Mouse (Mus musculus): ENCODE results near the gene Edil3. TPM values are rescaled to one million over a fixed set of nuclear protein-coding genes. Genes with fewer than 3 reads are reported as not detected.
"Not testable (repeated sequence)": the region's sequence is repeated elsewhere in the genome, so short reads cannot be mapped to it uniquely, and the experiment has no call there.

Edil3 gene
- polyA plus RNA-seq, 1 experiment = 6.3 TPM

DNA sequence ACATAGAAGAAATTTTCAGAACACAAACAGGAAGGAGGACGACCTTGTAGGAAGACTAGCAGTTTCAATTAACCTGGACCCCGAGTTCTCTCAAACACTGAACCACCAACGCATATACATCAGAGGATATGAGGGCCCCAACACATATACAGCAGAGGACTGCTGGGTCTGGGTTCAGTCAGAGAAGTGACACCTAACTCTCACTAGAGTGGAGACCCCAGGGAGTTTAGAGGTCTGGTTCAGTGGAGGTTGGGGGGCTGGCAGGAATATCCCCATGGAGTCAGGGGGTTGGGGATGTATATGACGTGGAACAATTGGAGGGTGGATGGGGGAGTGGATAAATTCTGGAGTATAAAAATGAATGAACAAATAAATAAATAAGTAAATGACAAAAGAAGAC is 151.1 kb downstream of the Edil3 start:
- no peak for DNase-seq (ENCODE audit: low spot score)

DNA sequence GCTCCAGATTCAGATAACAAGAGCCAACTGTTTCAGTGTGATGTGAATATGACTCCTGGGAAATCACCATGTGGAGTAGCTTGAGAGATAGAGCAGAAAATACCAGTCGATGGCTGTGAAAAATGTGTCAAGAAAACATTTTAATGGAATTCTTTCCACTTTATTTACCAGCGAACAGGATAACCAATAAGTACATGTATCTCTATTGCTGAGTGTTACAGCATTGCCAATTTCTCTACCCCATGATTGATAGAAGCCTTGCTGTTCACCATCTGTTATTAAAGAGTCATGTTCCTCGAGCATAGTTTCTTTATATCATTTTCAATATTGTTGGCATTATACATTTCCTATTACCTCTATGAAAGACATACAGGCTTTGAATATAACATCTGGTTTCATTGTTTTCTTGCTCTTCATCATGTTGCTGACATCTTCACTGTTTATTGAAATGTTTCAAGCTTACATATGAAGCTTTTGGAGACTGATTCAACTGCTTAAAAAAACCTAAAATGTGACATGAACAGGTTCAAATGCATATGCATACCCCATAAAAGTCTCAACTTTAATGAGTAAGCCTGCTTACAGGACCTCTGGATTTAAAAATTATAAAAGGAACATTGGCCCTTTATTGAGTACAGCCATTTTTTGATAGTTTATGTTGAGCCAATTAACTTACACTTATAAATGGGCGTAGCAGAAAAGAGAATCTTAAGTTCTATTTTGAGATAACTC is 186.6 kb downstream of the Edil3 start:
- DNase-seq (ENCODE audit: low spot score) = no peak

DNA sequence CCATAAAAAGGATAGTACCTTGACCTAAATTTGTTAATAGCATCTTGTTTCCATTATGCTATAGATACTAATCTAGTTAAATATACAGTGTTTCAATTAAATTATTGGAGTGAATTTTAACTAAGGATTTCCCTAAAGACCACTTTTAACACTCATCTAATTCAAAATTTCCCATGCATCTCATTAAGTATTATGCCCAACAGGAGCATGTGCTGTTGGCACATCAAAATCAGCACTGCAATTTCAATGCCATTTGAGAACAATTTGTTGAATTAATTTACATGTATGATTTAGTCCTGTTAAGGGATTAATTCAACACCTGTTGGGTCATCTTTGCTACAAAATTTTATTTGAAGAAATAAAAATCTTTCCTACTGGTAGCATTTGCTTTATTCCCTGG is 191.2 kb downstream of the Edil3 start:
- no peak for DNase-seq (ENCODE audit: low spot score)

DNA sequence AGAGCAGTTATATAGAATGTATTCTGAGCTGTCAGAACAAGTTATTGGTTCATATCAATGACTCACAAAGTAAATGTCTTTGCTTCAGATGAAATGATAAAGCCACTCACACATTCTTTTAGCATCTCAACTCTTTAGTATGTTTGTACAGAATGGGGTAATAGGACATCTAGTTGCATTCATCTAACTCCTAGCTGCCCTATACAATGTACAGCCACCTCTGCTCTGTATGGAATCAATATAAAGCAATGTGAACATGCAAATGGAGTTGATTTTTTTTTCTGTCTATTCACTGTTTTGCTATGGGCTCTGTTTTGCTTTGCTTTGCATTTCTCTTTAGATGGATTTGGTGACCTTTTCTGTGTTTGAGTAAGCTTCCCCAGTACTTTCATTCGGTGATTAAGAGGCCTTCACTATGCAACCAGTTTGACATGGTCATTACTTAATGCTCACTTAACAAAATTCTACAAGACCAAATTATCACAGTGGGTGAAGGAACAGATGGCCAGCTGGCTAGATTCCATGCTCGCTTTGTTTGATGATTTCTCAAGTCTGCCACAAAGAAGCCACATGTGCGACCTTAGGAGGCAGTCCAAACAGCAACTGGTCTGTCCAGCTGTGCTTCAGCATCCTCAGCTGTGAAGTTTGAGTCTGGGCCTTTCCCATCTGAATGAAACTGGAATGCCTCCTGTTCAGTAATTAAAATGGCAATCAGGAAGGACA is 208.7 kb downstream of the Edil3 start:
- no peak for DNase-seq (ENCODE audit: low spot score)

DNA sequence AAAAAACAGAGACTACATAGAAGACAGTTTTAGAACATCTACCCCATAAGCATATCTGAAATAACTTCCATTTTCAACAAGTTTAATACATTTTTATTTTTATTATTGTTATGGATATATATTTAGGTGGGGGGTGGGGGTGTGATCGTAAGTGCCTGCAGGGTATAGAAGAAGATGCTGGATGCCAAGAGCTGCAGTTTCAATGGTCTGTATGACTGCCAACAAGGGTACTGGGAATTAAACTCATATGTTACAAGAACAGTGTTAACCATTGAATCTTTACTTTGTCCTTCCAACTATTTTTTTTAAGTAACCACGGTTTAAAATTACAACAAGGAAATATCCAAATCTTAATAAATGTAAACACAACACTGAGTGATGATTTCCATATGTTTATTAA is 214.4 kb downstream of the Edil3 start:
- DNase-seq (ENCODE audit: low spot score) = no peak

DNA sequence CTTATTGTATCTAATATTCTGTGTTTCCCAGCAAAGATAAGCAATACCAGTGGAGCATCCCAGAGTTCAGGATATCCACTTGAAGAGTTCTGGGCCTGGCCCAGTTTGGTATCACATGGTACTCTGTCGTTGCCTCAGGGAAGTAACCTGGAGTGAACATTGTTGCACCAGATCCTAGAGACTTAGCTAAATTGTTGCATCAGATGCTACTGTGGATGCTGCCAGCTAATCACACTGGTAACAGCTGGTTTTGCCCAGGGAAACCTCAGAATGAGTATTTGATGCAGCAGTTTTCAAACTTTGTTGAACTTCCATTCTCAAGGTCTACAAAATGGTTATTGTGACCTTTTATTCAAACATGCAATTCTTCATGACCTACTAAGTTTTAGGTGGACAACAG is 220.2 kb downstream of the Edil3 start:
- no peak for DNase-seq (ENCODE audit: low spot score)

DNA sequence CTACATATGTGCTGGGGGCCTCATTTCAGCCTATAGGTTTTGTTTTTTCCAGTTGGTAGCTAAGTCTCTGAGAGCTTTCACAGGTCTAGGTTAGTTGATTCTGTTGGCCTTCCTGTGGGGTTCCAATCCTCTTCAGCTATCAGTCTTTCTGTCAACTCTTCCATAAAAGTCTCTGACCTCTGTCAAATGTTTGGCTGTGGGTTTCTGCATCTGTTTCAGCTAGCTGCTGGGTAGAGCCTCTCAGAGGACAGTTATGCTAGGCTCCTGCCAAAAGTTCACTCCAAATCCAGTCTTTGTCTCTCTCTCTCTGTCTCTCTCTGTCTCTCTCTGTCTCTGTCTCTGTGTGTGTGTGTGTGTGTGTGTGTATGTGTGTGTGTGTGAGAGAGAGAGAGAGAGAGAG is 248.9 kb downstream of the Edil3 start:
- not testable (repeated sequence) for DNase-seq (ENCODE audit: low spot score)

DNA sequence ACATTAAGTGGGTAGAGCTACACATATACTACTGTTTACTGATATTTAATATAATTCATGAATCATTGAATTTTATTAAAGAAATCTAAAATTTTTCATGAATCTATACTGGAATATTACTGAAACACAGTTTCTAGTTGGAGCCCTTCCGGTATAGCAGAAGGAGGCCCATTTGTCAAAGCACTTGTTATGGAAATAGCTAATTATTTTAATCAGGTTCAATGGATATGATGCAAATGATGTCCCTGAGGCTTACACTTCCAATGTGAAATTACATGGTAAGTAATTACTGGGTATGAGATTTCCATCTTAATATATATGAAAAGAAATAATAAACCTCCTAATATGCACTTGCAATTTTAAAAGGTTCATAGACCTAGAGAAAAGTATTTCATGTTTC is 254.9 kb downstream of the Edil3 start:
- no peak for DNase-seq (ENCODE audit: low spot score)

DNA sequence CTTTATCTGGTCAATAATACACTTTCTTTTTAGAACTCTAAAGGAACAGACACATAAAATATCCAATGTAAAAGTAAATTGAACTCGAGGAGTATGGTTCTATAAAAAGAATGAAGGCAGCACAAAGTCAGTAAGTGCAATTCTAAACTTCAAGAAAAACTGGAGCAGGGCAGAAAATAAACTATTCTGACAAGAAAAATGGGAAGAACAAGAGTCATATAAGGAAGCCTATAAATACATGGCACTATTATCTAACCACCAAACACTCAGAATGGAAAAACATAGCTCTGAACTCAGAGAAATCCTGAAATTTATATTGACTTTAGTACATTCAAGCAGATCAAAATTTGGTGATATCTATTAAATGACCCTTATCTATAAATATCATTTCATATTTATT is 284.6 kb downstream of the Edil3 start:
- DNase-seq (ENCODE audit: low spot score) = no peak

DNA sequence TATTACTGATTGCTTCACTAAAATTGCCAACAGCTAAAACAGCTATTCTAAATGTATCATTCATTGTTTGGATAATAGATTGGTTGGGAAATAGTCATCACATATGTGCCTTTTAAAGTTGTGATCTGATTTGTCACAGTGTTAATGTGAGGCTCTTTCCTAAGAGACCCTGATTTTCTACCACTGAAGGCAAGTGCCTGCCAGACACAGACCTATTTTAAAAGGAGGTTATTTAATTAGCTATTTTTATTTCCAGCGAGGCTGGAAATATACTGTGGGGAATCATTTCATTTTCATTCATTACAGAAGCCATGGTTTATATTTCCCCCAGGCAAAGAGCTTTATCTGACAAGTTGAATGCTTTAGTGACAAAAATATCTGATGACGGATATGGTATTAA is 296.3 kb downstream of the Edil3 start:
- DNase-seq (ENCODE audit: low spot score) = no peak

DNA sequence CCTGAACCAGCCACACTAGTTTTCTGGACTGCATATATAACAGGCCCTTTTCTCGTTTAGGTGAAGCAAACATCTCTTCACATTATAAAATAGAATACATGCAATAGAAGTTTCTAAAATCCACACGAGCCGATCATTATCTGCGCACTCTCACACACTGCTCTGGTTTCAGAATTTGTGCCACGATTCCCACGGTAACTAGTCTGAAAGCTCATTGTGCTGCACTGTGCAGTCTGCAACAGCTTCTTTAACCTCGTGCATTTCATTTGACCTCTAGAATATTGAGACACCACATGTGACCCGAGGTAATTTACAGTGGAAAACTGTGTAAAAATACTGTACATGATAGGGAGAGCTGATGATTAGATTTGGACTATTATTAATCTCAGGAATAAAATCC is 298.5 kb downstream of the Edil3 start:
- DNase-seq (ENCODE audit: low spot score) = no peak

DNA sequence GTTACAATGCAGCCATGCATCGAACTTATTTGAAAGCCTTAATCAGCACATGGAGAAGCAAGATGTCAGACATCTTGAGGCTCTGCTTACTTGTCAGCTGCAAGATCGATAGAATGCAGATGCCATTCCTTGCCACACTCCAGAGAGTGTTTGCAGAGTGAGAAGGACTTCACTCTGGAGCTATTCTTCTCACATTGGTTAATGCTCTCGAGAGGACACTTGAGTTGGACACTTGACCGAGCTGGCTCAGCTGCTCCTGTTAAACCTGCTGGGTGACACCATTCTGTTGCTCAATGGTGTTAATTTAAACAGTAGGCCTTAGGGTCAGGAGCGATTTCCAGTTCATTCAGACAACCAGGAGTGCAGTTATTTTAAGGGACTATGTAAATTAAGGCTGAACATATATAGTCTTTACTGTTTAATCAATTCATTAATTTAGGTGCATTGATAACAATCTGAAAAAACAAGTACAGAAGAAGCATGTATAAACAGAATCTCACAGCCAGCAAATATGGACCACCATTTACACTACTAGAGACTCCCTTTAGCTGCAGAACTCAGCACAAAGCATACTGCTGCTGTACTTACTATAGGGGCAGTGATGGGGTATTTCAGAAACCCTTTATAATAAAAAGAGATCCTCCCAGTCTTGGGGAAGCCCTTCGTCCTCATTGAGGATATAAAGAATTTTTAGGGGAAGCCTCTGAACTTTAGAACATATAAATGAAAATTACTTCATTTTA is 301.4 kb downstream of the Edil3 start:
- no peak for DNase-seq (ENCODE audit: low spot score)

DNA sequence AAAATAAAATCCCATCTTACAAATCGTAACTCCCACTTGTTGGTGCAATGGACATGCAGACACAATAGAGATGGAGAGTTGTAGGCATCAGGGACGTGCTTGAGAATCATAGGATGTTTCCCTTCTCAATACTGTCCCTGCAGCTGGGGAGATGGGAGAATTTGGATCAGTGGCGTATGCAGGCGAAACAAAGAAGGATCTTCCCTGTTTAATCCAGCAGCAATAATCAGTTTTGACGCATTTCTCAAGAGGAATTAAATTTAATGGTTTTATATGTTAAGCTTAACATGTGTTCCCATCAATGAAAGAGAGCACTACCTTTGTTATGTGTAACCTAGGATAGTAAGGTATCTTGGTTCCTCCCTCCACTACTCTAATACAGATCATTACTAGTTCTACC is 302.1 kb downstream of the Edil3 start:
- no peak for DNase-seq (ENCODE audit: low spot score)

DNA sequence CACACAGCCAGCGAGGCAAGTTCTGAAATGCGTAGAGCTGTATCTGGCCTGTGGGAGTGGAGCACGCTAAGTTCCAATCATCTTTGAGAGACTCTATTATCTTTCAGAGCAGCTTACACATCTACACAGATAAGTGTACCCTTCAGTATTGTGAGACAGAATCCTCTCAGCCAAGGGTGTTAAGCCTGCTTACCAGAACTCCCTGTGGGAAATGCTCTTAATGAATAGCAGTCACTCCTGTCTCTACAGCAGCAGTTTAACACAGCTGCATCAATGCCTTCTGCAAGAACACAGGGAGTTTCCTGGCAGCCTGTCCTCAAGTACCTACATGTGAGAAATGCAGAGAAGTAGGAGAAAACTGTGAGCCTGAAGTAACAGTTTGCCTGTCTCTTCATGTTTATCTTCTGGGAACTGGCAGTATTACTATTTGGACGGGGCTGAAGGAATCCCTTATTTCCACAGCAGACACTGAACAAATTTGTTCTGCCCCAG is 324.8 kb downstream of the Edil3 start:
- DNase-seq (ENCODE audit: low spot score) = no peak

DNA sequence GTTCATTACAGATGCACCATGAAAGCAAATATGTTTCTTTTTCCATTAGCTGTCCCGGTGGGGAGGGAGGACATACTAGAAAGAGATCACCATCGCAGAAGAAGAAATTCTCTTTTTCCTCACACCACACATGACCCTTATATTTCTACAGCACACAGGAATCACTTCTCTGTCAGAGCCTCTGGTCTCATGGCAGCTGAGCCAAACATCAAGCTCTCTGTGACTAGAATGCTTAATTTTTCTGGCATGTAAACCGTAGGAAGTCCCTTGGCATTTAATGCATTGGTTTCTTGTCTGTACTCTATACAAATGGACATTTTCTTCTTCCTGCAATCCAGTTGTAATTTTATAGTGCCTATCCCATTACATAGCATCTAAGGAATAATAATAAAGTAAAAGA is 330.6 kb downstream of the Edil3 start:
- no peak for DNase-seq (ENCODE audit: low spot score)

DNA sequence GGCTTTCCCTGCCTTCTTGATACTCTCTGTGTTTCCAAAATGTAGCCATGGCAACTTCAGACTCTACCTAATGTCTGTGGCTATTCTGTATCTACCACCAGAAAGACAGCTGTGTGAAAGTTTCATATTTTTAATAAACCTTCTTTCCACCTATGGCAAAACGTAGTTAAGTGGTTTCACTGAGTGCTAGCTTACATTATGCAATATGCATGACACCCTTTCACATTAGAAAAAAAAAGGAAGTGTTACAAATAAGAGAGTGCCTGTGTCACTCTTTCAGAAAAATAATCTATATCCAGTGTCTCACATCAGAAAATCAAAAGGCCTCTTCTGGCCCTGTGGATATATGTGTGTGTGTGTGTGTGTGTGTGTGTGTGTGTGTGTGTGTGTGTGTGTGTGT is 346.7 kb downstream of the Edil3 start:
- DNase-seq (ENCODE audit: low spot score) = no peak

DNA sequence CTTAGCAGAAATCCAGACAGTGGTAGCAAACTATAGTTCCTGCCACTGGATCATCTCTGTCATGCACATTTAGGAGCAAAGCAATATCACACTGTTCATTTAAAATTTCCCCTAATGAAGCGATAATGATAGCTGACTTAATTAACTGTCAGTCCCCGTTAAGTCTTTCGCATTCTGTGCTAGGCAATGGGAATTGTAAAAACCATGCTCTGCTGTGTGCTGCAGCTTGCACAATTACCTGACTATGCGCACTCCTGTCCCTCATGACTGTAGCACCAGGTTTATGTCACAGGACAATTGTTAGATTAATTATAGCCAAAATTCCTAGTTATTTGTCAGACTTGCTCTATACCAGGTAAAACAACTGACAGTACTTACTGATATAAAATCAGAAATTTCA is 348.8 kb downstream of the Edil3 start:
- DNase-seq (ENCODE audit: low spot score) = no peak

DNA sequence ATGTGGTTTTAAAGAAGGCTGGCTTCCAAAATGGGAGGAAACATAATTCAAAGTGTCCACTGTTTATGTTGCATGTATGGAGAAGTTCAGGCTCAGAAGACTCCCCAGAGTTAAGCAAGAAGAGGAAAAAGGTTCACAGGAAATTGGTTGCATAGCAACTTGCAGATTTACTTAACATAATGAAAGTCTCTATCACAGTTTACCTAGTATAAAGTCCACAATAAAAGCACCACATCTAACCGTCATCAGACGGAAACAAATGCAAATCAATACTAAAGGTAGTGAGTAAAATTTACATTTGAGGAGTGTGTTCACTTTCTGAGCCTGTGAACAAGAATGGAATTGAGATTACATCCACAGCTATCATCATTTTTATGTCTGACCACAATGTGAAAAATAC is 353.9 kb downstream of the Edil3 start:
- no peak for DNase-seq (ENCODE audit: low spot score)

DNA sequence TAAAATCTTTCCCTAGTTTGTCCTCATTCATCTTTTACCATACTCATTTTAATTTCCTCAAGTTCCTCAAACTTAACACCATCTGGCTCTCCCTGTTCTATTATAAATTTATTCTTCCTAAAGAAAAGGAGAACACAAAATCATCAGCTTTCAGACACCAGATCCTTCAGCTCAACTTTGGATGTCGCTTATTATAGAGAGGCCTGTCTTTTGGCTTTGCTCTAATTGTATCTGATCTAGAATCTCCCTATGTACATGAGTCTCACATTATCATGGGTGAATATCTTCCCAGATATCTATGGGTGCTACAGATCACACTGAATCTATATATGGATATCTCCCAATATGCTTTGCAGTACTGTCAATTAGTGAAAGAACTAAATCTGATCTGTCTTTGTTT is 367.8 kb downstream of the Edil3 start:
- no peak for DNase-seq (ENCODE audit: low spot score)

DNA sequence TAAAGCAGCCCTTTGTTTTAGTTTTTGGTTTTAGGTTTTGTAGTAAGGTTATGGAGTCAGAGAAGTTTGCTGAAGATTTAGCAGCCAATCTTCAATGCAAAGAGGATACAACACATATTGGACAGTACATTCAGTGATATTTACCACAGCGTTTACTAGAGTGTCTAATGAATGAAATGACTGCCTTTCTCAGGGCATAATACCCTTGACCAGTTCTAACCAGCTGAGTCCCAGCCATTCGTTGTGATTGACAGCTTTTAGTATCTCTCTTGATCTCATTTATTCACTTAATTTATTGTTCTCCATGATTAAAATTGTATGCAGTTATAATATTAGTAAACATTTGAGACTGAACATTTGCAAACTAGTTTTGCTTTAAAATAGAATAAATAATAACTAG is 375.7 kb downstream of the Edil3 start:
- DNase-seq (ENCODE audit: low spot score) = no peak

DNA sequence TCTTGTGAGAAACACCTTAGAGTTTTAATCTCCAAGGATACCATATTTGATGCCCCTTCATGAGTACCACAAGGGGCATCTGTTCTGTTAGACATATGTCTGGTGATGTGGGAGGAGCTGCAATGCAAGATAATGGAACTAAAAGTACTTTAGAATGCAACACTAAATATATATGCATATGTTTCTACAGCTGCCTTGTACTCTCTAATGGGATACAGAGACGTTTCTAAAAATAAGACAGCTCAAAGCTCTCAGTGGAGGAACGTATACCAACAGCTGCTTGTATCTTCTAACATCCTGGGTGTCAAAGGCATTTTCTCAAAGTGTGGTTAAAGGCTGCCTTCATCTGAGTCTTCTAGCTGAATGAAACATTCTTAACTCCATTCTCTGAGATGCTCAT is 378.0 kb downstream of the Edil3 start:
- no peak for DNase-seq (ENCODE audit: low spot score)

DNA sequence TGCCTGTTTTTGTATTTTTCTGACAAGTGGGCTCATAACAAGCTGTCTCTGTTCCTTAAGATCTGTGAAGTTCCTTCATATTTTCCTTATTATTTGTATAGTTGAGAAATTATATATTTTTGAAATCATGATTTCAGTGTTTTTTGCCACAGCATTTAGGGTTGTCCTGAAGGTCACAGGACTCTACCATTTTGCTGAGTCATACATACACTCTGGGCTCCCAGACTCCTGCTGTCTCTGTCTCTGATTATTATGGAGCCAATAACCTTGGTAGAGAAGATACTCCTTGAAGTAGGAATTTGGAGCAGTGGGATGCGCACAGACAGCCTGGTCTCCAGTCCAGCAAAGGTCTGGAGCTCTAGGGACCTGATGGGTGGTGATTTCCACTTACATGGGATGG is 416.8 kb downstream of the Edil3 start:
- no peak for DNase-seq (ENCODE audit: low spot score)
